Mouse (Mus musculus): ENCODE data around the gene Abhd5.
"Not testable (repeated sequence)": the region's sequence is repeated elsewhere in the genome, so short reads cannot be mapped to it uniquely, and the experiment has no call there.

The Abhd5 gene

DNA sequence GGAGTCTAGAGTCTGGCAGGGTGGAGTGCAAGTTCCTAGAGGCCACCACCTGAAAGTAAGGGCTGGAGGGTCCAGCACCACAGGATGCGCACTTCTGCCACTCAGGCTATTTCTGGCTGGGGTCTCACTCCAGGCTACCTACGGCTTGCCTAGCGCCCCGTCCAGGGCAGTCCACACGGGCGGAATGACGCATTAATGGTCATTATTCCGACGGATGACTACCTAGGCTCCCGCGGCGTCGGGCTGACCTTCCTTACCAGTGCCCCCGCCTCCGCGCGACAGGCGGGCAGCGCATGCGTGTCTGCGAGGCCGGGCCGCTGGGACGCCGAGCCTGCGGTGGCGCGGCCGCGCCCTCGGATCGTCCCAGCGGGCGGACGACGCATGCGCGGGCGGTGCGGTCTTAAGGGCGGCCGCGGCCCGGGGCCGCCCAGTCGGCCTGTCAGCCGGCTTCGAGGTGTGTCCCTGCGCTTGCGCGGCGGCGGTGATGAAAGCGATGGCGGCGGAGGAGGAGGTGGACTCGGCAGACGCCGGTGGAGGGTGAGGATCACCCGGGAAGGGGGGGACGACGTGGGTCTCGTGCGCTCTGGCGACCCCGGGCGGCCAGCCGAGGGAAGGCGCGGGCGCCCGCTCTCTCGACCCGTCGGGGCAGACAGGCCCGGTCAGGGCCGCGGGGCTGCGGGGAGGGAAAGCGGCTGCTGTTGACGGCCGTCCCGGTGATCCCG is at the start of gene Abhd5:
Abhd5 (plus strand) TSS at position 306 of the 722 bp plus-strand sequence.
- DNase-seq, result peak; percentile 87

DNA sequence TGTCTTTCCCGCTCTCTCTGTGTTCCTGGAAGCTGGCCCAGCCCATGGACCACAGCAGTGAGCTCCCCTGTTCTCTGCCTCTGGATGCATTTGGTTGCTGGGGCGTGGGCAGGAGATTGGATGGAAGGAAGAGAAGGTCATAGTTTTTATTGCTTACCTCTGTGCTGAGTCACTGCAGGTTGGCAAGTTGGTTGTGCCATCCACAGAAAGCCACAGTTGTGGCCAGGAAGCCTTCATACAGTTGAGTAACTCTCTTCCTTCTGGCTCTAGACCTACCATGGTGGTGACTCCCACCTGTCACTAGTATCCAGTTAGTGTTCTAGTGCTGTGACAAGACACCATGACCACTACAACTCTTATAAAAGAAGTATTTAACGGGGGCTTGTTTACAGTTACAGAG is 46.1 kb upstream of the Abhd5 start:
- no peak for DNase-seq

DNA sequence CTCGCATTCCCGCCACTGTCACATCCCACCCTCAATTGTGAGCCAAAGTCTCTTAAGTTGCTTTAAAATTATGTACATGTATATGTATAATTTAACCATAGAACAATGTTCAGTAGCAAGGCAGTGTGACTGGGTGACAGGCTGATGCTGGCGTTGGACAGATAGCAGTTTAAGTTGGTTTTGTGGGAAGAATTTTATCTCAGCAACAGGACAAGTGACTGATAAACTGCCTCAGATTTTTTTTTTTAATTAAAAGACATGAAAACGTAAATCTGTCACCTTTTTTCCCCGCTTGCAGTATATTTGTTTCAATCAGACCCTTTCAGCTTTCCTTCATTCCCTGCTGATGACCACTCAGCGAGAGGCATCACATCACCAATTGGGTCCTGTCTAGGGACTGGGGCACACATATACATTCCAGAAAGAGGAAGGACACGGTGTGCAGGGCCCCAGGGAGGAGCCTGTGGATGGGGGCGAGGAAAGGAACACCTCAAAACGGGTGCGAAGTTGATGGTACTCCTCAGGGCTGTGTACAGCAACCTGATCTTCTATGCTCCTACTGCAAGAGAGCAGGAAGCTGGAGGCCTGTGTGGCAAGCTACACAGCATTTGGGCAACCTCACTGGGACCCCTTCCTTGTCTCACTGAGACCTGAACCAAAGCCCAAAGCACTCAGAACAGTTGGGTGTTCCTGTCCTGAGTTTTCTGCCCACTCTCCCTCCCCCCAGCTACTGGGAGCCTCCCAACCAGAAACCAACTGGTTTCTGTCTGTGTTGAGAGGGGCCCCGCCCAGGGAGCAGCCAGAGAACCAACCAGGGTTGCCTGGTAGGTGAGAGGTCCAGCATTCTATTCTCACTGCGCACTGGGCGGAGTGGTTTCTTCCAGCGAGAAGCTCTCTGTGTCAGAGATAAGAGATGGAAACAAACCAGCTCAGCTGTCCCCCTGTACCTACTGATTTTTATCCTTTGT is 42.1 kb upstream of the Abhd5 start:
- DNase-seq, result no peak

DNA sequence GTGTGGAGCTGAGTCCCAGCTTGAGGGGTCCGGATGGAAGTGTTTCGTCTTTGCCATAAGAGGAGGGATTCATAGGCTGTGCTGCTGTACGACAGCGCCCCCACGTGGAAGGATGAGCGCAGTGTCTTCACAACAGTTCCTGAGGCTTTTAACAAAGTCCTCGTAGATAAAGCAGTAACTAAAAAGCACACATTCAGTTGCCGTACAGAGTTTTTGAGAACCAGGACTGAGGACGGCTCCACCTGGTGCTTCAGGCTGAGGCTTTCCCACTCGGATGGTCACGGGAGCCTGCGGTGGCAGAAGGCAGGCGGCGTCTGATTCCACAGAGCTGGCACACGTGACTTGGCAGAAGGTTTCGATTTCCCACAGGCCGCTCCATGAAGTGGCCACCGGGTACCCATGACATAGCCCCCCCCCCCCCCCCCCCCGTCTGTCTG is 40.8 kb upstream of the Abhd5 start:
- DNase-seq, result peak; percentile 86

DNA sequence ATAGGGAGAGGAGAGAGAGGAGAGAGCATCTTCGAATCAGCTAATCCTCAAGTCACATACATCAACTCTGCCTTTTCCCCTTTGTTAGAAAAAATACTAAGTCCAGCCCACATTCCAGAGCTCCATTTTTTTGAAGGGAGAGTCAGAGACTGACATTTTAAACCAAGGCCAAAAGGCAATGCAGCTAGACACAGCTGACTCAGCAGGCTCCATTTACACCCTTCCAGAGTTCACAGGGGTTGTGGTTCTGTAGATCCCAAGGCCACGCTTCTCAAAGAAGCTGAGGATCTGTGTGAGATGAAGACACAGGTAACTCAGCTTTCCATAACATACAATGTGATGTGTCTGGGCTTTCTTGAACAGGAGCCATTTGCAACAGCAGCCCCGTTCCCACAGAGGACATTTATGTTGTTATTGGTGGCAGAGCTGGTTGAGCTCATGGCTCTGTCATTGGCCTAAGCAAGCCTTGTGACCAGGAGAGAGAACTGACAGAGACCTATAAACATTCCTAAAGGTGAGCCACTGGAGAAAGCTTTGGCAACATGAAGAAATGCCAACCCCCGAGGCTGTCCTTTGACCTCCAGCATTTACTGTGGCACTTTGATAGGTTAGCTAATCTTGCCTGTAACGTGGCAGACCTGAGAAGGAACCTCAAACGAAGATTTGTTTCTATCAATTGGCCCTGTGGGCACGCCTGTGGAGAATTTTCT is 40.2 kb upstream of the Abhd5 start:
- DNase-seq, result no peak

DNA sequence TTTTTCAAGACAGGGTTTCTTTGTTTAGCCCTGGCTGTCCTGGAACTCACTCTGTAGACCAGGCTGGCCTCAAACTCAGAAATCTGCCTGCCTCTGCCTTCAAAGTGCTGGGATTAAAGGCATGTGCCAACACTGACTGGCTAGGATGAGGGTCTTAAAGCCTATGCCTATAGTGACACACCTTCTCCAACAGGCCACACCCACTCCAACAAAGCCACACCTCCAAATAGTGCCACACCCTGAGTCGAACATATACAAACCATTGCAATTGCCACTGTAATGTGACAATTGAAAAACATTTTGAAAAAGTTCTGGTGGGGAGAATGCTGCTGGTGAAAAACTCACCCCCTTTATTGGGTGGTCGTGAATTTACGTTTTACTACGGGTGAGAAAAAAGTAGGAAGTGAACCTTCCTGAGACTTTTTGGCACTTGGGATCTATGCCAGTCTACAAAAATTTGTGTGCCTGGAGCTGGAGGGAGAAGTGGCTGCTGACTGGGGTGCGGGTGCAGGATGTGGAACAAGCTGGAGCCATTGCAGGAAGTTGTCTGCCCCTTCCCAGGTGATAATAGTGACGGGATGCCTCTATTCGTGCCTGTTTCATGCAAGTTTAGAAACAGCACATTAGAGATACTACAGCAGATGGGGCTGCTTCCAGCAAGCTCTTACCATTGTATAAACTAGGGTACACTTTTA is 39.0 kb upstream of the Abhd5 start:
- DNase-seq, result no peak

DNA sequence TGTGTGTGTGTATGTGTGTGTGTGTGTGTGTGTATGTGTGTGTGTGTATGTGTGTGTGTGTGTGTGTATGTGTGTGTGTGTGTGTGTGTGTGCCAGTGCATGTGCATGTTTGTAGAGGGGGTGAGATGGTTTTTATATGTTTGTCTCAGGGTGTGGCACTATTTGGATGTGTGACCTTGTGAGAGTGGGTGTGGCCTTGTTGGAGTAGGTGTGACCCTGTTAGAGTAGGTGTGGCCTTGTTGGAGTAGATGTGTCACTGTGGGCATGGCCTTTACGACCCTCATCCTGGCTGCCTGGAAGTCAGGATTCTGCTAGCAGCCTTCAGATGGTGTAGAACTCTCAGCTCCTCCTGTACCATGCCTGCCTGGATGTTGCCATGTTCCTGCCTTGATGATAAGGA is 38.3 kb upstream of the Abhd5 start:
- not testable (repeated sequence) for DNase-seq

DNA sequence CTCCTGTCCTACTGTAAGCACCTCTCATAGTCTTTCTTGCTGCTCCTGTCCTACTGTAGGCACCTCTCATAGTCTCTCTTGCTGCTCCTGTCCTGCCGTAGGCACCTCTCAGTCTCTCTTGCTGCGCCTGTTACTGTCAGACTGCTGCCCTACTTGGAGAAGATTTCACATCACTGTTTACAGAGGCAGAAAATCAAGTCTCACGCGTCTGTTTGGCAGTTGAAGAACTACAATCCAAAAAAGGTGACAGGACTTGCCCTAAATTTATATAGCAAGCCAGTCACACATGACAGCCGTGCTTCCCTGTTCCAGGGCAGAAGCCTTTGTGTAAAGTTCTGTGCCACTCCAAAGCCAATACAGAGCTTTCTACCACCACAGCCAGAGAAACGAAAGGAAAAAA is 37.0 kb upstream of the Abhd5 start:
- no peak for DNase-seq

DNA sequence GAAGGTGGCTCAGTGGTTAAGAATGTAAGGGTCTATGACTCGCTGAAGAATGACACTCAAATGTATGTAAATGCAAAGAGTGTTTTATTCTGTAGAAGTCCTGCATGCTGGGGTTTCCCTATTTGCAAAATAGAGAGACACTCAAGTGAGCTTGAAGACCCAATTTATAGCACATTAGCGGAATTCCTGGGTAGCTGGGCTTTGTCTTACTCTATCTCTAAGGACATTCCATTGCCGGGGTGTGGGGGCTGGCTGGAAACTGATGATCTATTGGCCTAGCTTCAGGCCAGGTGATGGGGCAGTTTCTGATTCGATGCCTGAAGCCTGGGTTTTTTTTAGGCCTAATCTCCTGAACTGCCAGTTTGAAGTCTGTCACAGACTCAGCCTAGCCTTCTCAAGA is 36.5 kb upstream of the Abhd5 start:
- DNase-seq, result no peak

DNA sequence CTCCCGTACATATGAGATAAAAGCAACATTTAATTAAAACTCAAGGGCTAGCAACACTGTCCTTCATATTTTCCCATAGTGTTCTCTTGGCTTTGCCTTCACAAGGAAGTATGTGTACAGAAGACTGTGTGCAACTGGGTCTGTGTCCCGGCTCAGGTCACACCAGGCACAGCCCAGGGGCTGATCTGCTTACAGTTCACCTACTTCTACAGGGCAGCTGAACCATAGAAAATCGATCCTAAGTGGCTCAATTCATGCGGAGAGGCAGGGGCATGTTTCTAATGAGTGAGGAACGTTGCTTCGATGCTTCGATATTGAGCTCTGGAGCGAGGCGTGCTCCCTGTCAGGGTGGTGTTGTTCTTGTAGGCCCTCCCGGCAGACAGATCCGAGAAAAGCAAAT is 35.9 kb upstream of the Abhd5 start:
- no peak for DNase-seq

DNA sequence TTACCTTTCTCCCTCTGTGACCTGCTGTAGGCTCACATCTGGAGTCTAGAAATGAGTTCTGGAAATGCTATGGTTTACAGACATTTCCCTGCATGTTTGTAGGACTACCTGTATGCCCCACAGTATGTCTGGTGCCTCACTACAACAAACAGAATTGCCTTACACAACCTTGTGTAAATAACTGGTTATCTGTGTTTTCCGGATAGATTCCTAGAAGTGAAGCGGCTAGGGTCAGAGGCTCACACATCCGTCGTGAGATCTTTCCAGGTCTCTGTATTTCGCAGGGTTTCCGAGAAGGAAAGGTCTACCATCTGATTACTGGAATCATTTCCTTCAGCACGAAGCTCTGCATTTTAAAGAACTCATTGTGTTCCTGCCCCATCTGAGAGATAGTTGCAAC is 34.8 kb upstream of the Abhd5 start:
- DNase-seq, result no peak

DNA sequence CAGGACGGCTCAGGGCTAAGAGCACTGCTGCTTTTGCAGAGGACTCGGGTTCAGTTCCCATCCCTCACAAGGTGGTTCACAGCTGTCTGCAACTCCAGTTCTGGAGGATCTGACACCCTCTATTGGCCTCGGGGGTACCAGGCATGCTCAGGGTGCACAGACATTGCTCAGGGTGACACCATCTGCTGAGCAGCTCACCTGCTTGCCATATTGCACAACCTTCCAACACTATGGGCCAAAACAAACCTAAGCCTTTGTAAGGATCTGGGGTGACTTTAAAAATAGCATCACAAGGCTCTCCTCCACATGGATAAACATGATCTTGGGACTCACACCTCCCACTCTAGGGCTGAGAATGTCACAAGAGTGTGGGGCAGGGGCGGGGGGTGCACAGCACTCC is 30.8 kb upstream of the Abhd5 start:
- no peak for DNase-seq

DNA sequence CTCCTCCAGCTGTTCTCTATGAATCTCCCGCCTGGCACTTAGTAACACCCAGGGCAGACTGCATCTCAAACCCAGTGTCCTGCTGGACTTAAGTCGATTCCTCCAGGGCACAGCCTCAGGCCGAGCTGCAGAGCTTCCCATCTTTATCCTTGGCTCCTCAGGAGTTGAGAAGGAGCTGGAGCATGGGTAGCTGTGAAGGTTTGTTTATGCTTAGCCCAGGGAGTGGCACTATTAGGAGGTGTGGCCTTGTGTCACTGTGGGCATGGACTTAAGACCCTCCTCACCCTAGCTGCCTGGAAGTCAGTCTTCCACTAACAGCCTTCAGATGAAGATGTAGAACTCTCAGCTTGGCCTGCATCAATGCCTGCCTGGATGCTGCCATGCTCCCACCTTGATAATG is 29.1 kb upstream of the Abhd5 start:
- DNase-seq, result no peak

DNA sequence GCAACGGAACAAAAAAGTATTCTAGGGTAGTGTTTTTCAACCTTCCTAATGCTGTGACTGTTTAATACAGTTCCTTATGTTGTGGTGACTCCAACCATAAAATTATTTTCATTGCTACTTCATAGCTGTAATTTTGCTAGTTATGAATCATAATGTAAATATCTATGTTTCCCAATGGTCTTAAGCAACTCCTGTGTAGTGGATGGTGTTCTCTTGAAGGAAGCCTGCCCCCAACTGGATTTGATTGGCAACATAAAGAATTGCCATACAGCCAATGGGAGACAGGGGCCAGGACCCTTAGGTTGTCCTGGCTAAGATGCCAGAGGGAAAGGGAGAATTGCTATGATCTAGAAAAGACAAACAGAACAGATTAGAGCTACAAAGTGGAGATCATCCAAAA is 25.4 kb upstream of the Abhd5 start:
- no peak for DNase-seq

DNA sequence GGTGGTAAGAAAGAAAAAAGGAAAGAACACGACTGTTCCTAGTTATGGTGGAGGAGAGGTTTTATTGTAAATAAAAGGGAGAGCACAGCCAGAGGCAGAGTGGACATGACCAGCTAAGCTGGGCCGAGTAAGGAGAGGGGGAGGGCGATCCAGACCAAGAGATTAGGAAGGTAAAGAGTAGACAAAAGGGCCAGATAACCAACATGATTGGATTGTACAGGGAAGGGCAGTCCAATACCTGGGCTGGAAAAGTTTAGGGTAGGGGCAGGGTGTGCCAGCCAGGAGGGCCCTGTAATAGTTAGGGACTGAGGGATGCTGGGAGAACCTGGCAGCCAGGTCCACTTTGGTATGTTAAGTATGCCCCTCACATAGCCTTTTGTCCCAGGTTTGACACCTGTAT is 23.2 kb upstream of the Abhd5 start:
- DNase-seq, result no peak

DNA sequence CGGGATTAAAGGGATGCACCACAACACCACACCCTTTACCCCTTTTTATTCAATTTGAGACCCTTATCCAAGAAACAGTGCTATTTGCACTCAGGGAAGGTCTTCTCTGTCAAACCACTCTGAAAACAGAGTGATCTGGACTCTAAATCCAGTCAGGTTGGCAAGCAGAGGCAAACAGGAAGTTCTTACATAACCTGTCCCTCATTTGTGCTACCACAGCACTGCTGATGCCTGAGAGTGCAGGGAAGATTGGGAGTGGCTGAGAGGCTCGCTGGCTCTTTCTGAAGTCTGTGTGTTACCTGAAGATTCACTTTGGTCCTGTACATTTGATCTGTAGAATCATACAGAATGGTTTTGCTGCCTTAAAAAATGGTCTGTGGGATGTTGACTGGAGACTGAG is 14.7 kb upstream of the Abhd5 start:
- no peak for DNase-seq

DNA sequence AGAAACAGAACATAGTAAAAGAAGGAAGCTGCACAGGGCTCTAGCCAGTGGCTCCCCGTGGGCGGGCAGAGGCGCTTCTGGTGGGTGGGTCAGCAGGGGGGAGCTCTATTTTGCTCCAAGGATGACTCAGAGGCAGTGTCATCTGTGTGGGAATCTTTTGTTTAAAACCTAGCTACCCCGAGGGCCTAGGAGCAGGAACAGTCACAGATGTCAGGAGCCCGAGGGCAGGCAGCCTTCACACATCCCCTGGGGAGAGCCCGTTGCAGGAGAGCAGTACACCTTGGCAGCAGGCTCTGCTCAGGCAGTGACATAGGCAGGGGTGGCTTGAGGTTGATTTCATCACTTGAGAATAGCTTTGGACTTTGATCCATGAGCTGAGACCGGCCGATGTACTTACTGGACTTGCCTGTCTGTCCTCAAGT is 13.9 kb upstream of the Abhd5 start:
- no peak for DNase-seq

DNA sequence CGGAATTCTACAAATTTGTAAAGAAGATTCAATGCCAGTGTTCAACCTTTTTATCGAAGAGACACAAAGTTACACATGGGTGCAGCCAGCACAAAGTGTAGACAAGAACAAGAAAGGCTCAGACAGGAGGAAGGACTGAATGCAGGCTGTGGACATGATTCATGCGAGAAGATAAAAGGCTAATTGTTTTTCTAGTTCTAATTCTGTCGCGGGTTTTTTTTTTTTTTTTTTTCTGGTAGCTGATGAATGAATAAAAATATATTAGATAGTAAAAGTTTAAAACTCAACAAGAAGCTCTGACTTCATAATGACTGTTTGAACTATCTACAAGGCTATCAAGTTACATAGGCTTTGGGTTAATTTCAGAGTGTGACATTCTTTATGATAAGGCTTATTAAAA is 11.4 kb upstream of the Abhd5 start:
- DNase-seq, result no peak

DNA sequence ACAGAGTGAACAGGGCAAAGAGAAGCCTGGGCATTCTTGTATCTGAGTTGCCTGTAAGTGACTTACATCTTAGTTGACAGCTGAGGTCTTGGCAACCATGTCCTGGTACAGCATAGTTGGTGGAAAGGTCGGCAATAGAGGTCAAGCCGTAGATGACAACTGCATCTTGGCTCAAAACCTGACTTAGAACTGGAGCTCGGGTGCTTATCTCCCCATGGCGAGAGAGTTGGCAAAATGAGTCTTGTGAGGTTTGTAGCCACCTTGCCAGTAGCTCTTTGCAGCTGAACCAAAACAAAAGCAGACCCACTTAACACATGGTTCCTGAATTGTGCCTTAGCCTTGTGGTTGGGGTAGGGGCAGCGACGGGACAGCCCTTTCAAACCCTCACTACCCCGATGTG is 8.0 kb upstream of the Abhd5 start:
- no peak for DNase-seq

DNA sequence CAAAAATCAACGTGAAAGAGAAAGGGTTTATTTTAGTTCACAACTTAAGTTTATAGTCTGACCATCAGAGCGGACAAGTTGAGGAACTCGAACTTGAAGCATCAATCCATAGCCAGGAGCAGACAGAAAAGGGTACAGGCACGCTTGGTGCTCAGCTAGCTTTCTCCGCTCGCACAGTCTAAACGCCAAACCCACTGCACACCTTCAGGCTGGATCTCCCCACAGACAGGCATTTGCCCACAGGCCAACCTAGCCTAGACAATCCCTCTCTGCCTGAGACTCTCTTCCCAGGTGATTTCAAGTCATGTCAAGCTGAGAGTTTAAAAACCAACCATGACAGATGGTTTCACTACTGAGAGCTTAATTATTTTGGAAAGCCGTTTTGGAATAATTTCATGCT is 6.8 kb upstream of the Abhd5 start:
- no peak for DNase-seq

DNA sequence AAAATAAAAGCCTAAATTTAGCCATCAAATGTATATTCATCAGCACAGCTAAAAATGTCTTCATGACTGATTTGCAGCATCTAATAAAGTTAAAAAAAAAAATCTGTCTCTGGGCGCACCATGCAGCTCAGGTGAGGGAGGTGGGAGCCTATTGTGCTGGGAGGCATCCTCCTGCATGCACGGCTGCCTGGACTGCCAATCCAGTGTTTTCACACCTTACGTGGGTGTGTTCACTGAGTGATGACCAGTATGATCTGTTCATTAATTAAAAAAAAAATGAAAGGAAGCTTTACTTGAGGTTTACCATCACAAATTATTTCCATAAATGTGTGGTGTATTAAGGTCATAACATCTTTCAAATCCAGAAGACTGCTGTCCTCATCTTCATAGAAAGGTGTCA is 6.1 kb upstream of the Abhd5 start:
- no peak for DNase-seq

DNA sequence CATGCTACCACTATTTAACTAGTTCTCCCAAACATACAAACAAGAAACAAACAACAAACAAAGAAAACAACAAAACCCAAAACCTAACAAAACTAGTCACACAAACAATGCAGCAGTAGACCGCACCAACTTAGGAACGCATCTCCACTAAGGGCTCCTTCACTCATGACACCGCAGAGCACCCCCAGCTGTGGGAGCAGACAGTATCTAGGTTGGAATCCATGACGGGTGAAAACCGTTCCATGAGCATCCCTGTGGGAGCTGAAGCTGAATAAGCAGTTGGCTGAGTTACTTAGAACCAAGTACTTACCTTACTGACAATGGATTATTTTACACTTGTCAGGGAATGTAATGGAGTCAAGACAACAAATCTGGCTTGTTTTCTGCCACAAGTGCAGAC is 5.3 kb upstream of the Abhd5 start:
- DNase-seq, result no peak

DNA sequence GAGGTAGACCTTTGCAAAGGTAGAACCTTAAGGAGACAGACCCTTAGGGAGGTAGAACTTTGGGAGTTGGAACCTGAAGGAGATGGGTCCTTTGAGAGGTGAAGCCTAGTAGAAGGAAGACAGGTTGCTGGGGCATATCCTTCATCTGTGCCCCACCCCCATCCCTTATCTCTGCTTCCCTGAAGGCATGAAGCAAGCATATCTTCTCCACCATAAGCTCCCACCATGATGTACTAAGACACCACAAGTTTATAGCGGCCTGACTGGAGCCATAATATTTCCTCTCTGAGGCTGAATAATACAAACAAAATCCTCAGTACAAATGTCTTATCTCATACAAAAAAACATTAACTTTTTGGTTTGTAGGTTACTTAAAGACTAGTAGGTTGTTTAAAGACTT is 3.5 kb upstream of the Abhd5 start:
- no peak for DNase-seq

All from thymus, postnatal 25 days (tissue).